Mouse (Mus musculus): ENCODE measurements around the gene Plod2. TPM values are rescaled to one million over a fixed set of nuclear protein-coding genes. Genes with fewer than 3 reads are reported as not detected.

The Plod2 gene
- total RNA-seq, 2 experiments from 2014 or later = 7.5 to 9.0 TPM

Other genes with a start within 250 kb of the Plod2 start
- gene 1700057G04Rik, start 232.8 kb upstream of the Plod2 start, total RNA-seq (2021) = not detected
- gene Plscr4, start 84.8 kb upstream of the Plod2 start, total RNA-seq (2021) = 1 to 10 TPM; 3.9 to 4.2 TPM

Measured in gastrocnemius, postnatal 14 days (tissue).